Mouse (Mus musculus) kidney, postnatal 0 days (tissue): ENCODE results near the gene Grin2a. TPM values are rescaled to one million over a fixed set of nuclear protein-coding genes. Genes with fewer than 3 reads are reported as not detected.

Experiments used
- ATAC-seq: fragments of 200-750 bp; cut with Nextera tagmentation; replicated peaks from 2 replicates; pipeline ENCODE4 v1.8.0; 2017; ENCODE audit warnings: low read depth, moderate number of reproducible peaks, moderate TSS enrichment, moderate library complexity; ENCODE audit not compliant: low FRiP score
- DNase-seq: peaks from one replicate; pipeline ENCODE4 v3.0.0-alpha.2; 2016; ENCODE audit warnings: low spot score
- H3K27ac ChIP-seq: fragments of 300-500 bp; sonication (generic); 2 replicates; pipeline ENCODE4 v1.5.1; 2014; ENCODE audit warnings: mild to moderate bottlenecking
- H3K27me3 ChIP-seq: fragments of 300-500 bp; sonication (generic); 2 replicates; pipeline ENCODE4 v1.6.1; 2014; ENCODE audit warnings: low read length, mixed read lengths; ENCODE audit not compliant: insufficient read depth
- H3K36me3 ChIP-seq: fragments of 300-500 bp; sonication (generic); 2 replicates; pipeline ENCODE4 v1.6.1; 2014; ENCODE audit warnings: low read length, mixed read lengths; ENCODE audit not compliant: insufficient read depth
- H3K4me1 ChIP-seq: fragments of 300-500 bp; sonication (generic); replicated peaks from 2 replicates; pipeline ENCODE4 v1.6.1; 2014; ENCODE audit warnings: antibody characterized with exemption, low read length, mixed read lengths; ENCODE audit not compliant: insufficient read depth
- H3K4me2 ChIP-seq: fragments of 300-500 bp; sonication (generic); 2 replicates; pipeline ENCODE4 v1.6.1; 2014; ENCODE audit warnings: mild to moderate bottlenecking, low read length, moderate library complexity, mixed read lengths
- H3K4me3 ChIP-seq: fragments of 300-500 bp; sonication (generic); replicated peaks from 2 replicates; pipeline ENCODE4 v1.5.1; 2014; ENCODE audit warnings: low read depth, low read length
- H3K9ac ChIP-seq: fragments of 300-500 bp; sonication (generic); 2 replicates; pipeline ENCODE4 v1.6.1; 2014; ENCODE audit warnings: low read depth, low read length
- H3K9me3 ChIP-seq: fragments of 300-500 bp; sonication (generic); replicated peaks from 2 replicates; pipeline ENCODE4 v1.6.1; 2016; ENCODE audit warnings: low read length, inconsistent platforms, mixed read lengths
- CTCF ChIP-seq: IDR thresholded peaks from 2 replicates; pipeline ENCODE4 v1.5.1; 2016; ENCODE audit warnings: antibody characterized with exemption, low read depth, mild to moderate bottlenecking, moderate library complexity
- WGBS: fragments of 180-500 bp; shearing (Covaris S2); extraction: QIAGEN DNeasy Blood & Tissue Kit; methylation state at CpG from one replicate; pipeline ENCODE4 v1.1.7; 2014; 5-methylcytosine and 5-hydroxymethylcytosine counted together
- polyA plus RNA-seq: library from polyadenylated mRNA; unstranded; fragments of >200 nt; fragmentation: Nextera tagmentation; extraction: Ambion mirVana; gene quantifications from 2 replicates; pipeline ENCODE4 v1.2.1, GENCODE M21; 2015

Gene Grin2a
- polyA plus RNA-seq, 1 experiment from 2014 or later = 0.08 TPM

GRCm38 (mm10) chr16:9688523-9689140 lies 306.7 kb downstream of the Grin2a start:
- H3K9me3 ChIP-seq = no peaks in the 10 kb centered on the region
- ATAC-seq (no peak), DNase-seq (no peak)
- H3K4me2 ChIP-seq = no peak overlapping the region
- no peaks in the 10 kb centered on the region for H3K36me3 ChIP-seq
- TF ChIP-seq CTCF = no peak
- no peak overlapping the region for H3K9ac ChIP-seq
- no peak overlapping the region for H3K4me3 ChIP-seq
- WGBS = 17% methylated on average over 1 of the region's 1 CpGs
- no peaks in the 10 kb centered on the region for H3K27me3 ChIP-seq
- H3K4me1 ChIP-seq = no peaks in the 10 kb centered on the region
- no peak overlapping the region for H3K27ac ChIP-seq

GRCm38 (mm10) chr16:9680572-9680971 lies 314.8 kb downstream of the Grin2a start:
- DNase-seq = no peak
- no peak overlapping the region for H3K4me3 ChIP-seq
- no peak overlapping the region for H3K9ac ChIP-seq
- ATAC-seq = no peak
- no peaks in the 10 kb centered on the region for H3K27me3 ChIP-seq
- H3K9me3 ChIP-seq = no peaks in the 10 kb centered on the region
- no peak overlapping the region for H3K4me2 ChIP-seq
- H3K4me1 ChIP-seq = no peaks in the 10 kb centered on the region
- no peak for TF ChIP-seq CTCF
- H3K27ac ChIP-seq = no peak overlapping the region
- no peaks in the 10 kb centered on the region for H3K36me3 ChIP-seq
- 89% methylated on average over 4 of the region's 4 CpGs for WGBS

GRCm38 (mm10) chr16:9679994-9680393 lies 315.4 kb downstream of the Grin2a start:
- no peaks in the 10 kb centered on the region for H3K4me1 ChIP-seq
- no peaks in the 10 kb centered on the region for H3K36me3 ChIP-seq
- ATAC-seq (no peak), DNase-seq (no peak)
- H3K4me2 ChIP-seq = no peak overlapping the region
- H3K9ac ChIP-seq = no peak overlapping the region
- H3K4me3 ChIP-seq = no peak overlapping the region
- no peak overlapping the region for H3K27ac ChIP-seq
- 67% methylated on average over 5 of the region's 5 CpGs for WGBS
- no peak for TF ChIP-seq CTCF
- H3K27me3 ChIP-seq = no peaks in the 10 kb centered on the region
- no peaks in the 10 kb centered on the region for H3K9me3 ChIP-seq

GRCm38 (mm10) chr16:9678750-9679149 lies 316.6 kb downstream of the Grin2a start:
- H3K9me3 ChIP-seq = no peaks in the 10 kb centered on the region
- no peak overlapping the region for H3K4me3 ChIP-seq
- no peak overlapping the region for H3K9ac ChIP-seq
- H3K4me2 ChIP-seq = no peak overlapping the region
- DNase-seq (no peak), ATAC-seq (no peak)
- no peak overlapping the region for H3K27ac ChIP-seq
- no peak for TF ChIP-seq CTCF
- H3K27me3 ChIP-seq = no peaks in the 10 kb centered on the region
- H3K36me3 ChIP-seq = no peaks in the 10 kb centered on the region
- WGBS = 80% methylated on average over 7 of the region's 7 CpGs
- H3K4me1 ChIP-seq = no peaks in the 10 kb centered on the region

GRCm38 (mm10) chr16:9672390-9672789 lies 323.0 kb downstream of the Grin2a start:
- Histone ChIP-seq H3K4me2 (no peak overlapping the region), H3K27ac (no peak overlapping the region), H3K9me3 (no peaks in the 10 kb centered on the region), H3K4me1 (no peaks in the 10 kb centered on the region), H3K4me3 (no peak overlapping the region), H3K9ac (no peak overlapping the region), H3K36me3 (no peaks in the 10 kb centered on the region), H3K27me3 (no peaks in the 10 kb centered on the region)
- DNase-seq (no peak), ATAC-seq (no peak)
- WGBS = 71% methylated on average over 2 of the region's 2 CpGs
- TF ChIP-seq CTCF = no peak

GRCm38 (mm10) chr16:9671222-9671621 lies 324.1 kb downstream of the Grin2a start:
- no peaks in the 10 kb centered on the region for H3K9me3 ChIP-seq
- 74% methylated on average over 1 of the region's 1 CpGs for WGBS
- H3K36me3 ChIP-seq = no peaks in the 10 kb centered on the region
- no peaks in the 10 kb centered on the region for H3K4me1 ChIP-seq
- no peak for ATAC-seq
- H3K27ac ChIP-seq = no peak overlapping the region
- H3K9ac ChIP-seq = no peak overlapping the region
- no peak for DNase-seq
- H3K4me2 ChIP-seq = no peak overlapping the region
- no peaks in the 10 kb centered on the region for H3K27me3 ChIP-seq
- TF ChIP-seq CTCF = no peak
- no peak overlapping the region for H3K4me3 ChIP-seq

GRCm38 (mm10) chr16:9670750-9671161 lies 324.6 kb downstream of the Grin2a start:
- no peaks in the 10 kb centered on the region for H3K9me3 ChIP-seq
- TF ChIP-seq CTCF = no peak
- DNase-seq (no peak), ATAC-seq (no peak)
- H3K27ac ChIP-seq = no peak overlapping the region
- H3K4me2 ChIP-seq = no peak overlapping the region
- no peaks in the 10 kb centered on the region for H3K36me3 ChIP-seq
- no peaks in the 10 kb centered on the region for H3K27me3 ChIP-seq
- WGBS = 42% methylated on average over 6 of the region's 6 CpGs
- no peak overlapping the region for H3K4me3 ChIP-seq
- no peaks in the 10 kb centered on the region for H3K4me1 ChIP-seq
- H3K9ac ChIP-seq = no peak overlapping the region
